Mouse (Mus musculus) lung, postnatal 10 days (tissue): ENCODE measurements around the gene Herc3.
A peak's percentile ranks its signal among the peaks of the same experiment; 100 is the strongest.

Source experiments
- DNase-seq: peaks from one replicate; pipeline ENCODE4 v3.0.0; 2021

Gene Herc3

GRCm38 (mm10) chr6:58927881-58928280, 96.6 kb downstream of the Herc3 start:
- DNase-seq: peak; percentile 21

- peak; percentile 41 for DNase-seq
Observed at GRCm38 (mm10) chr6:58929911-58930431, 98.7 kb downstream of the Herc3 start.

- DNase-seq: no peak
Observed at GRCm38 (mm10) chr6:58931149-58931548, 99.9 kb downstream of the Herc3 start.

GRCm38 (mm10) chr6:58932515-58933188, 101.4 kb downstream of the Herc3 start:
- no peak for DNase-seq

GRCm38 (mm10) chr6:58933189-58933913, 102.1 kb downstream of the Herc3 start:
- DNase-seq: no peak

- DNase-seq: no peak
Observed at GRCm38 (mm10) chr6:58934144-58934543, 102.9 kb downstream of the Herc3 start.

GRCm38 (mm10) chr6:58937726-58938125, 106.5 kb downstream of the Herc3 start:
- no peak for DNase-seq

- no peak for DNase-seq
Observed at GRCm38 (mm10) chr6:58942276-58942675, 111.0 kb downstream of the Herc3 start.

GRCm38 (mm10) chr6:58943958-58944357, 112.7 kb downstream of the Herc3 start:
- DNase-seq: no peak

GRCm38 (mm10) chr6:58946246-58946645, 115.0 kb downstream of the Herc3 start:
- DNase-seq: no peak

- DNase-seq: no peak
Observed at GRCm38 (mm10) chr6:58946840-58947239, 115.6 kb downstream of the Herc3 start.

- DNase-seq: no peak
Observed at GRCm38 (mm10) chr6:58950410-58950809, 119.1 kb downstream of the Herc3 start.

GRCm38 (mm10) chr6:58951128-58951992, 120.1 kb downstream of the Herc3 start:
- DNase-seq: peak; percentile 11

- no peak for DNase-seq
Observed at GRCm38 (mm10) chr6:58960523-58960922, 129.3 kb downstream of the Herc3 start.

GRCm38 (mm10) chr6:58962691-58963090, 131.4 kb downstream of the Herc3 start:
- no peak for DNase-seq

- DNase-seq: no peak
Observed at GRCm38 (mm10) chr6:58964091-58964490, 132.8 kb downstream of the Herc3 start.

- no peak for DNase-seq
Observed at GRCm38 (mm10) chr6:58964565-58964964, 133.3 kb downstream of the Herc3 start.

GRCm38 (mm10) chr6:58965071-58965831, 134.0 kb downstream of the Herc3 start:
- DNase-seq: peak; percentile 2

- DNase-seq: no peak
Observed at GRCm38 (mm10) chr6:58968272-58968671, 137.0 kb downstream of the Herc3 start.
